Mouse (Mus musculus): ENCODE data around the gene Cluap1.

The Cluap1 gene

GRCm38 (mm10) chr16:3908537-3909111, at the start of gene Cluap1, which contains the start of gene 1700037C18Rik:
Gene Cluap1 (plus strand): TSS chr16:3908801.
Gene 1700037C18Rik (minus strand): TSS chr16:3908689.
- DNase-seq (ENCODE audit: extremely low spot score): peak; percentile 90

GRCm38 (mm10) chr16:3859254-3859653, 49.3 kb upstream of the Cluap1 start:
- no peak for DNase-seq (ENCODE audit: extremely low spot score)

DNA sequence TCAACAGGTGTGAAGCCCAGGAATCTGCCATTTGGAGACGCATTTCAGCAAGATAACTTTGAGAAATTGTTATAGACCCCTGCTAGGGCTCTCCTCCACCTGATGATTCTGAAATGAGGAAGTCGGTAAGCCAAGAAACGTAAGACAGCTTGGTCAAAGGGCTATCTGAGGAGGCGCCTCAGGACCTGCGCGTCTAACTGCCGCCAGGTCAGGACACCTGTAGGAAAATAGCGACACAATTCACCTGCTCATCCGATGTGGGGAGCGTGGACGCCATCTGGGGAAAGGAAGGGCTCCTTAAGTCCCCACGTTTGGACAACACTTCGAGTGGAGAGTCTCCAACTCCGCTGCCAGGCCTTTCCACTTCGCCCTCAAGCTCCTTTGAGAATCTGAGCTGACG, 36.8 kb upstream of the Cluap1 start:
- DNase-seq (ENCODE audit: extremely low spot score): no peak

DNA sequence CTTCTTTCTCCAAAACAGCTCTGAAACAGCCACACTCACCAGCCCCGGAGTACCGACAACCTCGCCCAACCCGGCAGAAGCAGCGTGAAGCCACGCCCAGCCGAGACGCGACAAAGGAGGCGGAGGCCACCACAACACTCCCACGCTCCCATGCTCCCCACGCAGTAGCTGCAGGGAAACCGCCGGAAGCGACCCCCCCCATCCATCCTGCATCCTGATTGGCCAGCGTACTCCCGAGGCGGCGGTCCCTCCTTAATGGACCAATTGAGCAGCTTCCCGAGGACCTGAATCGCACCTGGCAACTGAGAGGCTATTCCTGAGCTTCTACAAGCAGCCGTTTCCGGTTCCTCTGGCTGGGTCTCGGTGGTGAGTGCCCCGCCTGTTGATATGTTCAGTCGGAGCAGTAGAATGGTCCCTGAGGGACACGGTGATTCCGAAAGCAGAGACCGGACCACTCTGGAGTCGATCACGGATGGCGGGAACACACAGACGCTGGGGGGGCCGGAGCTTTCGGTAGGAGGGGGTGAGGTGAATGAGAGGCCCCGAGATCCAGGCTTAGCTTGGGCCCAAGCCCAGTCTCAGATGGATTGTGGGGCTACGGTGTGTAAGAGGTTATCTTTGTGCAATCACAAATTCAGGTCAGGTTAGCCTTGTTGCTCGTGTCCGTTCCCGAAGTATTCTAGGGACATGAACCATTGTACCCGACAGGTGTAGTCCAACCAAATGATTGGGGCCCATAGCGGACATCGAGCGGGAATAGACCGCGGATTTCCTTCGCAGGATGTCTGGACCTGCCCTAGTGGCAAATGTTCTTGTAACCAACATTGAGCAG, 36.2 kb upstream of the Cluap1 start, which contains the start of gene Naa60:
Gene Naa60 (plus strand): TSS at position 160 of the 832 bp plus-strand sequence.
- peak; percentile 95 for DNase-seq (ENCODE audit: extremely low spot score)

DNA sequence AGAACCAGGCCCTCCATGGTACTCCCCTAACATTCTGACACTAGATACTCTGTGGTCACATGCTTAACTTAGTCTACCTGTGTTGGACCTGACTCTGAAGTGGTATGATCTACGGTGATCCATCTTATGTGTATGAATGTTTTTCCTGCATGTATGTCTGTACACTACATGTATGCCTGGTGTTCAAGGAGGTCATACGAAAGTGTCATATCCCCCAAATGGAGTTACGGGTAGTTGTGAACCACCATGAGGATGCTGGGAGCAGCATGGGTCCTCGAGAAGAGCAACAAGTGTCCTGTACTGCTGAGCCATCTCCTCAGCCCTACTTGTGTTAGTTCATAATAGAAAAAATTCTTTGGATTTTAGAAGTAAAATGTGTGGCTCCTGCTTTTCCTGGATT, 32.3 kb upstream of the Cluap1 start:
- DNase-seq (ENCODE audit: extremely low spot score): no peak

DNA sequence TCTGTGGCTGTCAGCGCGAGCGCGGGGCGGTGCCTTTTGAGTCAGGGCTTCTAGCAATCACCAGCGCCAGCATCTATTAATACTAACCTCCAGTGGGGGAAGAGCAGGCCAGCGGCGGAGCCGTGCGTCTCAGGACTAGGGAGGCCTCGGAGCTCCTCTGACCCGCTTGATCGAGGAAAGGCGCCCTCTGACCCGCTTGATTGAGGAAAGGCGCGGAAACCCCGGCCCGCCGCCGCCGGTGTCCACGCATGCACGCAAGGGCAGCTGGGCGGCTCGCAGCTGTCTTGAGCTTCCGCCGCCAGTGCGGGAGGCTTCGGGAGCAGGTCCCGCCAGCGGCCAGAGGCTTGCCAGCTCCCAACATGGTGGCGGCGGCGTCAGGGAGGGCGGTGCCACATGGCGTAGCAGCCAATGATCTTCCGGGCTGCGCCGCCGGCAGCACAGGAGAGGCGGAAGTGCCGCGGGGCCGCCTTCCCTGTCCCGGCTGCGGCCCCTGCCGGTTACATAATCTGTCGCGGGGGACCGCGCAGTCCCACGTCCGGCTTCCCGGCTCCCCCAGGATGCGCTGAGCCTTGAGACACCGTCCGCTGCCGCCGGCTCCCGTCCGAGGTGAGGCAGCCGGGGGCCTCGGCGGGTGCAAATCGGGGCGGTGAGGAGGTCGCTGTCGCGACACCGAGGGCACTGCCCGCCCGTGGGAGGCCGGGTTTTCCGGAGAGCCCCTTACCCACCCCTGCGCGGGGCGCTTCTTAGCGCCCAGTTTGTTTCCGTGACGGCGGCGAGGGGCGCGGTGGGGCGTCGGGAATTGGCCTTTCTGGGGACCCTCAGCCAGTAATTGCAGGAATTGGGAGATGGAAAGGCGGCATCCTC, 24.2 kb upstream of the Cluap1 start, which contains the start of the genes Zfp597 and Gm20695:
Gene Zfp597 (minus strand): TSS at position 361 of the 864 bp plus-strand sequence.
Gene Gm20695 (plus strand): TSS at position 448 of the 864 bp plus-strand sequence.
- DNase-seq (ENCODE audit: extremely low spot score): peak; percentile 95

DNA sequence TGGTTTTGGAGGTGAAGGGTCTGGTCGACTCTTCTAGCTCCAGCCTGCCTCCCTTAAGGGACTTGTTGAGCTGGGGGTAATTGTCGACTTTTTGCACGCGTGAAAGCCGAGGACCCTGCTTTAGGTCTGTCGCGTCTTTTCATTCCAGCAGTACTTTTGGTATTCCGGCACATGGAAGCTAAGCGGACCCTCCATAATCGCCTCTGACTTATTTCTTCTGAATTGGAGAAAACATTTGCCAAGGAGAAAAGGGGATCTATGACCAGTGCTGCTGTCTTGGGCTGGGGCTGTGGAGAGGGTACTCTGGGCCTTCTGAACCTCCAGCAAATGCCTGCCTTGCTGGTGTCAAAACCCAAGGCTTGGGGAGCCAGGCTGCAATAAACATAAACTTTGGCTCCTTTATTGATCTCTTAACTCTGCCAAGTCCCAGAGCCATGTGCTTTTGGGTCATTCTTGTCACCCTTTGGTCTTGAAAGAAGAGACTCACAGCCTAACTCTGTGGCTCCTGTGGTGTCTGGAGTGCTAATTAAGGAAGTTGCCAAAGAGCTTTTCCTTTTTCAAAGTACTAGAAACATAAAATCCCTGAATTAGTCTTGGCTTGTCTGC, 23.4 kb upstream of the Cluap1 start:
- no peak for DNase-seq (ENCODE audit: extremely low spot score)

GRCm38 (mm10) chr16:3891621-3892295, 16.8 kb upstream of the Cluap1 start:
- DNase-seq (ENCODE audit: extremely low spot score): no peak

DNA sequence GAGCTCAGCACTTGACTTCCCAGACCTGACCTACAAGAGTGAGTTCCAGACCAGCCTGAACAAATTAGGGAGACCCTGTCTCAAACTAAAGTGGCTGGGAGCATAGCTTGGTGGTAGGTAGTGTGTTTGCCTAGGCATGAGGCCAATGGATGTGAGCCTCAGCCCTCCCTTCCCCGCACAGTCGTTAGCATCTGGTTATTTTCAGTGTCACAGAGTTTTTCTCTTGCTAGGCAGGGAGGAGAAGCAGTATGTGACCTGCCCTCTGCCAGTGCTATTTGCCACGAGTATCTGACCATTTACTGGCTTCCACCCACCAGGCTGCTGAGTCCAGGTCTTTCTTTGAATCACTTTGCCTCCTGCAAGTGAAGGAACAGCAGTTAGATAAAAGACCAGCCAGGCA, 14.9 kb upstream of the Cluap1 start:
- no peak for DNase-seq (ENCODE audit: extremely low spot score)

GRCm38 (mm10) chr16:3895173-3895792, 13.3 kb upstream of the Cluap1 start:
- DNase-seq (ENCODE audit: extremely low spot score): no peak

DNA sequence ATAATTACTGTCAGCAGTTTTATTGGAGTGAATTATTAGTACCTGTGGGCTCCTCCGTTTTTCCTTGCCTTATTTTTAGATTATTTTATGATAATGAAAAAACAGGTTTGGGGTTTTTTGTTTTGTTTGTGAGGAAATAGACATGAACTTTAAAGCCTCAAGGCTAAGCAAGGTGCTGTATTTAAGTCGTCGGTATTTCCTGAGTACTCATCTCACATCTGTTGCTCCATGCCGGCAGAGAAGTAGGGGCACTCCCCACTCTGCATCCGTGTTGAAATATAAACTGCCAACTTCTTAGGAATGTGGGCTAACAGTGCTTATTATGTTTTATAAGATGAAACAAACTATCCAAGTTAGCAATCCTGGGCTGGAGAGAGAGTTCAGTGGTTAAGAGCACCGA, 12.6 kb upstream of the Cluap1 start:
- DNase-seq (ENCODE audit: extremely low spot score): no peak

GRCm38 (mm10) chr16:3896553-3896952, 12.0 kb upstream of the Cluap1 start:
- no peak for DNase-seq (ENCODE audit: extremely low spot score)

DNA sequence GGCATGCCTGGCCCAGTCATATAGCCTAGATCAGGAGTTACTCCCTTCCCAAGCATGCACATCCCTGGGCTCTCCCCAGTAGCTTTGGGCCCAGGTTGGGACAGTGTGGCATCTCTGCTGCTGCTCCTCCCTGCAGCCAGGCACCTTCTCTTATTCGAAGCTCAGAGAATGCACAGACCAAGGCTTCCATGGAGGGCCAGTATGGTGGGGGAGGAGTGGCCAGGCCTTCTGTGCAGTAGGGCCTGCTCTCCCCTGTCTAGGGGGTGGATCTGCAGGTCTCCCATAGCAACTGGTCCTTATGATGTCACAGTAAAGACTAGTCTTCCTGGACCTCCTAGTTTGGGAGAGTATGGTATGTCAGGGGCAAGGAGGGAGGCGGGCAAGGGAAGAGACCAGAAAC, 1.1 kb upstream of the Cluap1 start:
- DNase-seq (ENCODE audit: extremely low spot score): no peak

DNA sequence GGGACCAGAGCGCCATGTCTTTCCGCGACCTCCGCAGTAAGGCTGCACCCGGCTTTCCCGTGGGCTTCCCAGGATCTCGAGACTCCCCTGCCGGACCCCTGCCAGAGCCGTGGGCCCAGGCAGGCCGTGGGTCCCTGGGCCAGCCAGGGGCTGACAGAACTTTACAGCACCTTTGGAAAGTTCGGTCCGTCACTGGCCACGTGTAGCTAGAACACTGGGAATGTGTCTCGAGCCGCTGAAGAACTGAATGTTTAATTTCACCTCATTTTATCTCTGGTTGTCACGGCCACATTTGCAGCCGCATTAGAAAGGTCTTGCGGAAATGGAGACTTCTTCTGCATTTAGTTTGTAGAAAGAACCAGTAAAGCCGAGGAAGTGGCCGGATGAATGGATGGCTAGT, 517 bp downstream of the Cluap1 start:
- DNase-seq (ENCODE audit: extremely low spot score): no peak

DNA sequence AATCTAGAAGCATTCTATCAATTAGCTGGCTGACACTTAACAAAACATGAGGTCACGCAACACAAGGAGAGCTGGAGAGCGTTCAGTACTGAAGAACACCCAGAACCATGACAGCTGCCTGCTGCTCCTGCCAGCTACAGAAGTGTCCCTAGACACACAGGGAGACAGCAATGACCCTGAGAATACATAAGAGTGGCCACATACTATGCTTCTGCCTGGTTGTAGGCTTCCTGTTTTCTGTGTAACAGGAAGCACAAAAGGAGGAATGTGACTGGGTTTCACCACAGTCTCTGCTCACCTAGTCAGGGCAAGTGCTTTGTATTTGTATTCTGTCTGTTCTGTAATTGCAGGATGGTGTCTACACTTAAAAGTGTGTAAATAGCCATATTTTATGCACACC, 12.2 kb downstream of the Cluap1 start:
- DNase-seq (ENCODE audit: extremely low spot score): no peak

DNA sequence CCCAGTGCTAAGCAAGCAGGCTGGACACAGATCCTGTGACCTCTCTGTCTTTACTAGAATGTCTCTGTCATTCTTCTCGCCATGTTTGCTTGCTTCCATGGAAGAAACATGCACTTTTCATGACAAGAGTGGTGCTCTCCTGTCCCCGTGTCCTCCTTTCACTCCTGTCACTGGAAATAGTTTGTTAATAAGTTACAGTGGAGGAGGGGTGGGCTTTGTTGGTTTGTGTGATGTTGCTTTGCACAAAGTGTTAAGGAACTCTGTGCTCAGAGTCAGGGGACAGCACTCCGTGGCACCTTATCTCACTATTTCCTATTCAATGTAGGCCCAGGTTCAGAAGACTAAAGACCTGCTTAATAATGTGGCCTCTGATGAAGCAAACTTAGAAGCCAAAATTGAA, 14.9 kb downstream of the Cluap1 start:
- no peak for DNase-seq (ENCODE audit: extremely low spot score)

- DNase-seq (ENCODE audit: extremely low spot score): no peak
These were observed 15.4 kb downstream of the Cluap1 start for GRCm38 (mm10) chr16:3923966-3924365.

DNA sequence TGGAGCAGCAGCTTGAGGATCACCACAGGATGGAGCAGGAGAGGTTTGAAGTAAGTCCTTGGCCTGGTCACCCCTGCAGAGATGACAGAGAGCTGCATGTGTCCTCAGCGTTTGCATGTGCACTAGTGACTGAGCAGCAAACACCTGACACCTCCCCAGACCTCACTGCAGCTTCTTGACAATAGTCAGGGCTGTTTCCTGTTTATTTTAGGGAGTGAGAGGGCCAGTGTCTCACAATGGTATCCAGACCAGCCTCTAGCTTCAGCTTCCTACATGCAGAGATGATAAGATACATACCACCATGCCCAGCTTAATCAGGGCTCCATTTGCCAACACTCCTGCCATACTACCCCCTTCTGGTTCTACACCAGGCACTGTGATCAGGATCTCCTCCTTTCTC, 20.0 kb downstream of the Cluap1 start:
- DNase-seq (ENCODE audit: extremely low spot score): no peak

- DNase-seq (ENCODE audit: extremely low spot score): no peak
These were observed 20.6 kb downstream of the Cluap1 start for GRCm38 (mm10) chr16:3929151-3929550.

DNA sequence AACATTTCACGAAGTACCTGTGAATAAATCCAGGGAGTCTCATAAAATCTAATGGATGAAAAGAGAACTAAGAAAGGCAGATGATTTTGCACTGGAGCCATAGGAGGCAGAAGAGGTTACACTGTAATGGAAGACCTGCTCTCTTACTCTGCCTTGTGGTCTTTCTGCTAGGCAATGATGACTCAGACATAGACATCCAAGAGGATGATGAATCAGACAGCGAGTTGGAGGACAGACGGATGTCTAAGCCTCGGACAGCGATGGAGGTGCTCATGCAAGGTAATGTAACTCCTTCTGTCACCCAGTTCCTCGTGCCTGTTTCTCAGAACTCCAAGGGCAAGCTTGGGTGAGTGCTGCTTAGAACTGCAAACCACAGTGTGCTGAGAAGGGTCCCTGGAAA, 24.9 kb downstream of the Cluap1 start:
- no peak for DNase-seq (ENCODE audit: extremely low spot score)

GRCm38 (mm10) chr16:3934091-3934490, 25.5 kb downstream of the Cluap1 start:
- DNase-seq (ENCODE audit: extremely low spot score): no peak
